Mouse (Mus musculus) spleen, adult 10 weeks (tissue): ENCODE data around the gene Vmn2r86. TPM values are rescaled to one million over a fixed set of nuclear protein-coding genes. Genes with fewer than 3 reads are reported as not detected.

Experiments used
- polyA plus RNA-seq: library from polyadenylated mRNA; stranded (reverse); fragments of 350-450 nt; fragmentation: Illumina TruSeq; extraction: RNeasy Lipid Tissue Mini Kit (QIAGEN cat#74804); gene quantifications from one replicate; pipeline ENCODE4 v1.2.3, GENCODE M21; 2015; ENCODE audit warnings: low replicate concordance; ENCODE audit not compliant: insufficient read depth

Gene Vmn2r86
- not detected for polyA plus RNA-seq

DNA sequence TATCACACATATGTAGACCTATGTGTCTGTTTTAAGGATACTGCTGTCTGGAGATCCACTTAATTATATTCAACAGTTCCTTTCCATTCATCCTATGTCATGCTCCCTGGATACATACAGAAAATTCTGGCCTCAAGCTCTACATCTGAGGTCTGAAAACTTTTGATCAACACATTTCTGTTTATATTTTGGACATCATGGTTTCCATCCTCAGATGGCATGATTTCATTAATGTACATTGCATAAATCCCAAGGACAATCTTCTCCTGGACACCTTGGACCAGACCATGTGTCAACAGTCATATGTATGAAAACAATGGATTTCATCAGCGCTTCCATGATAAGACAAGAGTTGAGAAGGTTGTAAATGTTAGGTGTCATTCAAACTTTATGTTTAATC lies at the start of gene Vmn2r86:
Gene Vmn2r86, minus strand, starts transcription at position 101 of the 400 bp plus-strand sequence.

DNA sequence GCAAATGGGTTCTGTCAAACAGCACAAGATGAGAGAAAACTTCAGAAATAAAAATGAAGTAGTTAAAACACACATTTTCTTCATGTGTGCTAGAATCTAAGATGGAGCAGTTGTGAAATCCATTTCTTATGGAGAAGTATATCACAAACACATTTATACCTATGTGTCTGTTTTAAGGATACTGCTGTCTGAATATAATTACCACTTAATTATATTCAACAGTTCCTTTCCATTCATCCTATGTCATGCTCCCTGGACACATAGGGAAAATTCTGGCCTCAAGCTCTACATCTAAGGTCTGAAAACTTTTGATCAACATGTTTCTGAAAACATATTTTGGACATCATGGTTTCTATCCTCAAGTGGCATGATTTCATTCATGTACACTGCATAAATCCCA lies 41.4 kb upstream of the Vmn2r86 start, which contains the start of gene Vmn2r87:
Gene Vmn2r87, minus strand, starts transcription at position 101 of the 400 bp plus-strand sequence.

DNA sequence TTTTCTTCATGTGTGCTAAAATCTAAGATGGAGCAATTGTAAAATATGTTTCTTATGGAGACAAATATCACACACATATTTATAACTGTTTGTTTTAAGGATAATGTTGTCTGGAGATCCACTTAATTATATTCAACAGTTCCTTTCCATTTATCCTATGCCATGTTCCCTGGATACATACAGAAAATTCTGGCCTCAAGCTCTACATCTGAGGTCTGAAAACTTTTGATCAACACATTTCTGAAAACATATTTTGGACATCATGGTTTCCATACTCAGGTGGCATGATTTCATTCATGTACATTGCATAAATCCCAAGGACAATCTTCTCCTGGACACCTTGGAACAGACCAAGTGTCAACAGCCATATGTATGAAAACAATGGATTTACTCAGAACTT lies 26.2 kb downstream of the Vmn2r86 start, which contains the start of gene Vmn2r85:
Gene Vmn2r85, minus strand, starts transcription at position 101 of the 400 bp plus-strand sequence.

DNA sequence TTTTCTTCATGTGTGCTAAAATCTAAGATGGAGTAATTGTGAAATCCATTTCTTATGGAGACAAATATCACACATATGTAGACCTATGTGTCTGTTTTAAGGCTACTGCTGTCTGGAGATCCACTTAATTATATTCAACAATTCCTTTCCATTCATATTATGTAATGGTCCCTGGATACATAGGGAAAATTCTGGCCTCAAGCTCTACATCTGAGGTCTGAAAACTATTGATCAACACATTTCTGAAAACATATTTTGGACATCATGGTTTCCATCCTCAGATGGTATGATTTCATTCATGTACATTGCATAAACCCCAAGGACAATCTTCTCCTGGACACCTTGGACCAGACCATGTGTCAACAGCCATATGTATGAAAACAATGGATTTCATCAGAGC lies 61.6 kb downstream of the Vmn2r86 start, which contains the start of gene Vmn2r84:
Gene Vmn2r84, minus strand, starts transcription at position 101 of the 400 bp plus-strand sequence.

Other genes starting within 250 kb of the Vmn2r86 start
- not detected for gene Olfr827, start 241.6 kb downstream of the Vmn2r86 start, polyA plus RNA-seq
- gene Neurod4, start 175.8 kb downstream of the Vmn2r86 start, polyA plus RNA-seq: 1.4 TPM
- 108 TPM for gene Tespa1, start 133.2 kb downstream of the Vmn2r86 start, polyA plus RNA-seq
- gene Vmn2r84, start 61.7 kb downstream of the Vmn2r86 start, polyA plus RNA-seq: not detected
- not detected for gene Vmn2r85, start 26.3 kb downstream of the Vmn2r86 start, polyA plus RNA-seq
- not detected for gene Vmn2r87, start 41.3 kb upstream of the Vmn2r86 start, polyA plus RNA-seq